Comparison of ENCODE assay signal across 22 mouse cellular contexts in genomic region chr11:62507683-62508082, GRCm38 (mm10). TPM values are rescaled to one million over a fixed set of nuclear protein-coding genes. Genes with fewer than 3 reads are reported as not detected.
DNase-seq lines count a peak whose midpoint lies in the region; ATAC-seq lines count a peak whose summit lies in the region.
"Had no signal": no experiment of that assay in that cellular context is flagged by ENCODE, and none has a peak within 500 bp of the region (broad histone marks: within the 10 kb centered on the region; RNA-seq: fewer than 3 reads in every experiment).

No protein-coding gene starts in this region.

- H3K4me2 ChIP-seq in midbrain, embryonic 13.5 days (replicated peaks) = no peak overlapping the region
- H3K4me2 ChIP-seq: embryonic facial prominence, embryonic 13.5 days; forebrain, embryonic 12.5 days; hindbrain, embryonic 14.5 days; intestine, embryonic 15.5 days; midbrain, embryonic 12.5 days; neural tube, embryonic 13.5 days had no signal

- H3K9me3 ChIP-seq in midbrain, embryonic 13.5 days = no peaks in the 10 kb centered on the region
- H3K9me3 ChIP-seq: embryonic facial prominence, embryonic 13.5 days; forebrain, embryonic 12.5 days; intestine, embryonic 15.5 days; midbrain, embryonic 12.5 days; neural tube, embryonic 13.5 days had no signal

- no peak overlapping the region for H3K27ac ChIP-seq in midbrain, embryonic 13.5 days
- H3K27ac ChIP-seq: embryonic facial prominence, embryonic 13.5 days; forebrain, embryonic 12.5 days; hindbrain, embryonic 14.5 days; intestine, embryonic 15.5 days; macrophage; midbrain, embryonic 12.5 days; neural tube, embryonic 13.5 days had no signal

- 0 out of 2 replicates have a peak, but pooled peaks cover 5% of the 10 kb centered on the region for H3K4me1 ChIP-seq in midbrain, embryonic 13.5 days (replicated peaks)
- H3K4me1 ChIP-seq: neural tube, embryonic 13.5 days had no signal

- no peak overlapping the region for H3K4me3 ChIP-seq in midbrain, embryonic 13.5 days (replicated peaks)
- H3K4me3 ChIP-seq: embryonic facial prominence, embryonic 13.5 days; erythroblast, embryonic 14.5 days; forebrain, embryonic 12.5 days; intestine, embryonic 15.5 days; midbrain, embryonic 12.5 days; neural tube, embryonic 13.5 days had no signal

- H3K27me3 ChIP-seq in midbrain, embryonic 13.5 days = no peaks in the 10 kb centered on the region
- H3K27me3 ChIP-seq: embryonic facial prominence, embryonic 13.5 days; forebrain, embryonic 12.5 days; intestine, embryonic 15.5 days; midbrain, embryonic 12.5 days; neural tube, embryonic 13.5 days had no signal

- no peak for ATAC-seq in midbrain, embryonic 13.5 days
- ATAC-seq: intestine, embryonic 15.5 days had no signal

- peak; percentile 10 for DNase-seq in thymus, postnatal 14 days
- DNase-seq in thymus, postnatal 36 days = no peak
- peak; percentile 79 for DNase-seq in T-cell, adult 2 months (ENCODE audit: low spot score)
- peak; percentile 75 for DNase-seq in naive thymus-derived CD4-positive, alpha-beta T cell, adult 2 months (ENCODE audit: low read depth)
- no peak for DNase-seq in layer of hippocampus, adult 11-12 months (ENCODE audit: low spot score)
- no peak for DNase-seq in ovary, postnatal 36 days (ENCODE audit: low spot score)
- DNase-seq: adrenal gland, adult 8-10 months; cerebellum, adult 2 months; cerebellum, postnatal 25 days; gastrocnemius, postnatal 25 days; kidney, adult 9 months; kidney, postnatal 25 days; layer of hippocampus, postnatal 36 days had no signal

- H3K36me3 ChIP-seq in midbrain, embryonic 13.5 days = no peaks in the 10 kb centered on the region
- H3K36me3 ChIP-seq: forebrain, embryonic 12.5 days; intestine, embryonic 15.5 days; midbrain, embryonic 12.5 days; neural tube, embryonic 13.5 days had no signal

- 89% methylated on average over 4 of the region's 4 CpGs for WGBS in midbrain, embryonic 13.5 days

- H3K9ac ChIP-seq in midbrain, embryonic 13.5 days (replicated peaks) = no peak overlapping the region
- H3K9ac ChIP-seq: embryonic facial prominence, embryonic 13.5 days; forebrain, embryonic 12.5 days; hindbrain, embryonic 14.5 days; intestine, embryonic 15.5 days; midbrain, embryonic 12.5 days; neural tube, embryonic 13.5 days had no signal

RNA-seq across cellular contexts. Expression of gene Cenpv, which starts 31.4 kb away (rescaled TPM):
- polyA plus RNA-seq in midbrain, embryonic 13.5 days (2015; fragmentation: Nextera tagmentation; extraction: Ambion mirVana) = 52.8 and 65.6 TPM in 2 replicates

RNA-seq across cellular contexts. Expression of gene Ubb, which starts 43.3 kb away (rescaled TPM):
- 4,691 and 4,901 TPM in 2 replicates for polyA plus RNA-seq in midbrain, embryonic 13.5 days (2015; fragmentation: Nextera tagmentation; extraction: Ambion mirVana)

RNA-seq across cellular contexts. Expression of gene Ncor1, which starts 49.3 kb away (rescaled TPM):
- polyA plus RNA-seq in midbrain, embryonic 13.5 days (2015; fragmentation: Nextera tagmentation; extraction: Ambion mirVana) = 150 and 174 TPM in 2 replicates

RNA-seq across cellular contexts. Expression of gene Pigl, which starts 49.4 kb away (rescaled TPM):
- polyA plus RNA-seq in midbrain, embryonic 13.5 days (2015; fragmentation: Nextera tagmentation; extraction: Ambion mirVana) = 9.1 and 9.2 TPM in 2 replicates

Comparison
In these comparisons a context has a peak if more than half of its experiments do, and no peak if none do; other contexts are left out.
1. DNase-seq: peak in thymus, postnatal 14 days (single experiment), T-cell, adult 2 months (single experiment) and naive thymus-derived CD4-positive, alpha-beta T cell, adult 2 months (single experiment); none in thymus, postnatal 36 days (0 of 2), layer of hippocampus, adult 11-12 months (single experiment) and ovary, postnatal 36 days (single experiment).